Mouse (Mus musculus): ENCODE data around the gene Ogt. TPM values are rescaled to one million over a fixed set of nuclear protein-coding genes. Genes with fewer than 3 reads are reported as not detected.

Ogt gene
- polyA plus RNA-seq, 2 experiments = 207 to 354 TPM

- Histone ChIP-seq H3K9ac (ENCODE audit: low read depth, low read length, severe bottlenecking) (peak overlapping the region; percentile 83), H3K36me3 (ENCODE audit: control insufficient read depth, insufficient read depth, low read length) (peaks cover 4% of the 10 kb centered on the region; the same call in 1 of the 2 replicates), H3K27me3 (ENCODE audit: control insufficient read depth, insufficient read depth, low read length) (no peaks in the 10 kb centered on the region), H3K4me2 (replicated peaks; ENCODE audit: low read depth, low read length, severe bottlenecking) (peak overlapping the region; percentile 56), H3K27ac (replicated peaks; ENCODE audit: low read depth, low read length) (no peak overlapping the region), H3K4me3 (replicated peaks; ENCODE audit: low read length) (peak overlapping the region; percentile 61), H3K9me3 (ENCODE audit: control insufficient read depth, low read length) (no peaks in the 10 kb centered on the region), H3K4me1 (ENCODE audit: control insufficient read depth, insufficient read depth, low read length) (no peaks in the 10 kb centered on the region)
- 15% methylated on average over 5 of the region's 5 CpGs for WGBS
- DNase-seq (ENCODE audit: low spot score) = no peak
- no peak for ATAC-seq (ENCODE audit: low FRiP score, low read depth)
- TF ChIP-seq POLR2A (IDR thresholded peaks at IDR 0.05; ENCODE audit: borderline replicate concordance, extremely low read depth, insufficient read depth, insufficient read length) = no peak
Observed at GRCm38 (mm10) chrX:101642091-101642490, 2.2 kb downstream of the Ogt start.

GRCm38 (mm10) chrX:101645286-101645685 is 5.4 kb downstream of the Ogt start:
- H3K36me3 ChIP-seq (ENCODE audit: control insufficient read depth, insufficient read depth, low read length) = peaks cover 7% of the 10 kb centered on the region; the same call in 1 of the 2 replicates
- 68% methylated on average over 2 of the region's 2 CpGs for WGBS
- no peak overlapping the region for H3K4me3 ChIP-seq (replicated peaks; ENCODE audit: low read length)
- TF ChIP-seq POLR2A (IDR thresholded peaks at IDR 0.05; ENCODE audit: borderline replicate concordance, extremely low read depth, insufficient read depth, insufficient read length) = no peak
- DNase-seq (ENCODE audit: low spot score) (no peak), ATAC-seq (ENCODE audit: low FRiP score, low read depth) (no peak)
- H3K9ac ChIP-seq (ENCODE audit: low read depth, low read length, severe bottlenecking) = no peak overlapping the region
- no peaks in the 10 kb centered on the region for H3K4me1 ChIP-seq (ENCODE audit: control insufficient read depth, insufficient read depth, low read length)
- H3K27ac ChIP-seq (replicated peaks; ENCODE audit: low read depth, low read length) = no peak overlapping the region
- H3K9me3 ChIP-seq (ENCODE audit: control insufficient read depth, low read length) = no peaks in the 10 kb centered on the region
- no peak overlapping the region for H3K4me2 ChIP-seq (replicated peaks; ENCODE audit: low read depth, low read length, severe bottlenecking)
- no peaks in the 10 kb centered on the region for H3K27me3 ChIP-seq (ENCODE audit: control insufficient read depth, insufficient read depth, low read length)

GRCm38 (mm10) chrX:101646621-101647020 is 6.8 kb downstream of the Ogt start:
- Histone ChIP-seq H3K27me3 (ENCODE audit: control insufficient read depth, insufficient read depth, low read length) (no peaks in the 10 kb centered on the region), H3K9me3 (ENCODE audit: control insufficient read depth, low read length) (no peaks in the 10 kb centered on the region), H3K4me2 (replicated peaks; ENCODE audit: low read depth, low read length, severe bottlenecking) (no peak overlapping the region), H3K4me3 (replicated peaks; ENCODE audit: low read length) (no peak overlapping the region), H3K27ac (replicated peaks; ENCODE audit: low read depth, low read length) (no peak overlapping the region), H3K9ac (ENCODE audit: low read depth, low read length, severe bottlenecking) (no peak overlapping the region), H3K36me3 (ENCODE audit: control insufficient read depth, insufficient read depth, low read length) (peaks cover 15% of the 10 kb centered on the region), H3K4me1 (ENCODE audit: control insufficient read depth, insufficient read depth, low read length) (no peaks in the 10 kb centered on the region)
- 82% methylated on average over 5 of the region's 5 CpGs for WGBS
- ATAC-seq (ENCODE audit: low FRiP score, low read depth) = no peak
- no peak for TF ChIP-seq POLR2A (IDR thresholded peaks at IDR 0.05; ENCODE audit: borderline replicate concordance, extremely low read depth, insufficient read depth, insufficient read length)
- no peak for DNase-seq (ENCODE audit: low spot score)

GRCm38 (mm10) chrX:101695686-101696085 is 55.8 kb downstream of the Ogt start:
- WGBS = 92% methylated on average over 27 of the region's 27 CpGs
- TF ChIP-seq POLR2A (IDR thresholded peaks at IDR 0.05; ENCODE audit: borderline replicate concordance, extremely low read depth, insufficient read depth, insufficient read length) = no peak
- H3K4me1 ChIP-seq (ENCODE audit: control insufficient read depth, insufficient read depth, low read length) = no peaks in the 10 kb centered on the region
- DNase-seq (ENCODE audit: low spot score) (no peak), ATAC-seq (ENCODE audit: low FRiP score, low read depth) (no peak)
- no peaks in the 10 kb centered on the region for H3K27me3 ChIP-seq (ENCODE audit: control insufficient read depth, insufficient read depth, low read length)
- H3K27ac ChIP-seq (replicated peaks; ENCODE audit: low read depth, low read length) = no peak overlapping the region
- no peak overlapping the region for H3K4me3 ChIP-seq (replicated peaks; ENCODE audit: low read length)
- no peaks in the 10 kb centered on the region for H3K36me3 ChIP-seq (ENCODE audit: control insufficient read depth, insufficient read depth, low read length)
- H3K9ac ChIP-seq (ENCODE audit: low read depth, low read length, severe bottlenecking) = no peak overlapping the region
- peaks cover 23% of the 10 kb centered on the region for H3K9me3 ChIP-seq (ENCODE audit: control insufficient read depth, low read length)
- no peak overlapping the region for H3K4me2 ChIP-seq (replicated peaks; ENCODE audit: low read depth, low read length, severe bottlenecking)

GRCm38 (mm10) chrX:101697537-101697936 is 57.7 kb downstream of the Ogt start:
- WGBS = 71% methylated on average over 48 of the region's 54 CpGs
- Histone ChIP-seq H3K4me3 (replicated peaks; ENCODE audit: low read length) (no peak overlapping the region), H3K4me1 (ENCODE audit: control insufficient read depth, insufficient read depth, low read length) (no peaks in the 10 kb centered on the region), H3K27me3 (ENCODE audit: control insufficient read depth, insufficient read depth, low read length) (no peaks in the 10 kb centered on the region), H3K9ac (ENCODE audit: low read depth, low read length, severe bottlenecking) (no peak overlapping the region), H3K4me2 (replicated peaks; ENCODE audit: low read depth, low read length, severe bottlenecking) (no peak overlapping the region), H3K27ac (replicated peaks; ENCODE audit: low read depth, low read length) (no peak overlapping the region), H3K9me3 (ENCODE audit: control insufficient read depth, low read length) (peaks cover 23% of the 10 kb centered on the region), H3K36me3 (ENCODE audit: control insufficient read depth, insufficient read depth, low read length) (no peaks in the 10 kb centered on the region)
- DNase-seq (ENCODE audit: low spot score) (no peak), ATAC-seq (ENCODE audit: low FRiP score, low read depth) (no peak)
- no peak for TF ChIP-seq POLR2A (IDR thresholded peaks at IDR 0.05; ENCODE audit: borderline replicate concordance, extremely low read depth, insufficient read depth, insufficient read length)

- DNase-seq (ENCODE audit: low spot score) = no peak
Observed at GRCm38 (mm10) chrX:101698232-101698631, 58.4 kb downstream of the Ogt start.

More at GRCm38 (mm10) chrX:101698232-101698631, 58.4 kb downstream of the Ogt start:
- H3K36me3 ChIP-seq (ENCODE audit: control insufficient read depth, insufficient read depth, low read length) = no peaks in the 10 kb centered on the region
- peaks cover 23% of the 10 kb centered on the region for H3K9me3 ChIP-seq (ENCODE audit: control insufficient read depth, low read length)
- no peak for TF ChIP-seq POLR2A (IDR thresholded peaks at IDR 0.05; ENCODE audit: borderline replicate concordance, extremely low read depth, insufficient read depth, insufficient read length)
- no peak overlapping the region for H3K27ac ChIP-seq (replicated peaks; ENCODE audit: low read depth, low read length)
- H3K4me1 ChIP-seq (ENCODE audit: control insufficient read depth, insufficient read depth, low read length) = no peaks in the 10 kb centered on the region
- H3K9ac ChIP-seq (ENCODE audit: low read depth, low read length, severe bottlenecking) = no peak overlapping the region
- 76% methylated on average over 20 of the region's 23 CpGs for WGBS
- no peak for ATAC-seq (ENCODE audit: low FRiP score, low read depth)
- no peaks in the 10 kb centered on the region for H3K27me3 ChIP-seq (ENCODE audit: control insufficient read depth, insufficient read depth, low read length)
- H3K4me2 ChIP-seq (replicated peaks; ENCODE audit: low read depth, low read length, severe bottlenecking) = no peak overlapping the region
- no peak overlapping the region for H3K4me3 ChIP-seq (replicated peaks; ENCODE audit: low read length)

Data from limb, embryonic 14.5 days (tissue).